Mouse (Mus musculus) forebrain, postnatal 0 days (tissue): Measurements from ENCODE around the gene Card10. TPM values are rescaled to one million over a fixed set of nuclear protein-coding genes. Genes with fewer than 3 reads are reported as not detected.
A peak's percentile ranks its signal among the peaks of the same experiment; 100 is the strongest.

Experiments
- ATAC-seq: fragments of 200-750 bp; cut with Nextera tagmentation; 2 replicates; pipeline ENCODE4 v1.8.0; 2017; ENCODE audit warnings: mild to moderate bottlenecking, moderate library complexity
- DNase-seq: peaks from one replicate; pipeline ENCODE4 v3.0.0-alpha.2; 2015
- H3K27ac ChIP-seq: fragments of 300-500 bp; sonication (generic); 2 replicates; pipeline ENCODE4 v1.5.1; 2014; ENCODE audit warnings: low read depth, mild to moderate bottlenecking, antibody characterized with exemption, low read length, moderate library complexity, mixed read lengths
- H3K27me3 ChIP-seq: fragments of 300-500 bp; sonication (generic); 2 replicates; pipeline ENCODE4 v1.6.1; 2014; ENCODE audit warnings: mild to moderate bottlenecking, low read length, mixed read lengths; ENCODE audit not compliant: insufficient read depth
- H3K36me3 ChIP-seq: fragments of 300-500 bp; sonication (generic); 2 replicates; pipeline ENCODE4 v1.6.1; 2014; ENCODE audit warnings: mild to moderate bottlenecking, moderate library complexity; ENCODE audit not compliant: insufficient read depth
- H3K4me1 ChIP-seq: fragments of 300-500 bp; sonication (generic); 2 replicates; pipeline ENCODE4 v1.6.1; 2014; ENCODE audit warnings: antibody characterized with exemption; ENCODE audit not compliant: insufficient read depth
- H3K4me2 ChIP-seq: fragments of 300-500 bp; sonication (generic); 2 replicates; pipeline ENCODE4 v1.6.1; 2014; ENCODE audit warnings: low read depth, mild to moderate bottlenecking, moderate library complexity
- H3K4me3 ChIP-seq: fragments of 300-500 bp; sonication (generic); 2 replicates; pipeline ENCODE4 v1.5.1; 2014; ENCODE audit warnings: low read depth, low read length, mixed read lengths
- H3K9ac ChIP-seq: fragments of 300-500 bp; sonication (generic); 2 replicates; pipeline ENCODE4 v1.6.1; 2014; ENCODE audit warnings: mild to moderate bottlenecking
- H3K9me3 ChIP-seq: fragments of 300-500 bp; sonication (generic); 2 replicates; pipeline ENCODE4 v1.6.1; 2016; ENCODE audit warnings: low read length
- CTCF ChIP-seq: sonication (generic); IDR thresholded peaks from 2 replicates; pipeline ENCODE4 v1.5.1; 2016; ENCODE audit warnings: antibody characterized with exemption, control low read depth, low read depth
- WGBS: fragments of 180-500 bp; shearing (Covaris S2); extraction: QIAGEN DNeasy Blood & Tissue Kit; methylation state at CpG from one replicate; pipeline ENCODE4 v1.1.7; 2014; 5-methylcytosine and 5-hydroxymethylcytosine counted together
- polyA plus RNA-seq: library from polyadenylated mRNA; unstranded; fragments of >200 nt; fragmentation: Nextera tagmentation; extraction: Ambion mirVana; gene quantifications from 2 replicates; pipeline ENCODE4 v1.2.1, GENCODE M21; 2015
- total RNA-seq: library from RNA; depleted of rRNA; stranded (reverse); fragments of >200 nt; gene quantifications from 2 replicates; pipeline ENCODE4 v1.2.3, GENCODE M21; 2014

The Card10 gene
- total and polyA plus RNA-seq, 2 experiments from 2014 or later = 0.57 to 1.7 TPM

DNA sequence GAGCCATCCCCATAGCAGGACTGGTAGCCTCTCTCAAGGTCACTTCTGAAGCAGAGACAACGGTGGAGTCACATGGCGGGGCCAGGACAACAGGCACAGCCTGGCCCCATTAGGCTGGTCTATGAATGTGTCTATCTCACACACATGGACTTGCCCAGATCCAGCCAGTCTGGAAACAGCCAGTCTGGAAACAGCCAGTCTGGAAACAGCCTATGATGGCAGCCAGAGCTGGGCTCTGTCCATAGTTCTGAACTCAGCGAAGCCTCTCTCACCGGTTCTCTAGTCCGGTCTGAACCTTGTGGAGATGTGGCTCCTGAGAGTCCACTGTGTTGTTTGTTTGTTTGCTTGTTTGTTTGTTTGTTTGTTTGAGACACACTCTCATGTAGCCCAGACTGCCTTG is 53.0 kb downstream of the Card10 start:
- ATAC-seq (no peak), DNase-seq (no peak)
- Histone ChIP-seq H3K4me3 (no peak overlapping the region), H3K4me2 (no peak overlapping the region), H3K27ac (no peak overlapping the region), H3K9ac (no peak overlapping the region), H3K9me3 (no peaks in the 10 kb centered on the region), H3K4me1 (no peaks in the 10 kb centered on the region), H3K27me3 (no peaks in the 10 kb centered on the region), H3K36me3 (no peaks in the 10 kb centered on the region)
- no peak for TF ChIP-seq CTCF
- whole genome bisulfite sequencing = 60% methylated on average over 5 of the region's 5 CpGs

DNA sequence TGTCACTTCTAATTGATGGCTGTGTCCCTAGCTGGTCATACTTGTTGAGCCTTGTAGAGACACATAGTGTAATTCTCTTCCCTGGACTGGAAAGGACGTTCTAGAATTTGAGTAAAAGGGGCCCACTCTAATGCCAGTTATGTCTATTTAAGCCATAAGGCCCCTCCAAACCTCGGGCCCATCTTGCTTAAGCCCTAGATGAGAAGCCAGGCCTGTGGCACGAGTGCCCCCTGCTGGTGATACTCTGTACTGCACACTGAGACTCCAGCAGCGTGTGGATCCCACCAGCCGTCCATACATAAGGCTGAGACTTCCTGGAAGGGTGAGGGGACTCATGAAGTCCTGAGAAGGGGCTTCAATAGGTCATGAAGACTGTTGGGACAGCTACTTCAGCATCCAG is 58.6 kb downstream of the Card10 start:
- 4% methylated on average over 5 of the region's 5 CpGs for WGBS
- Histone ChIP-seq H3K9me3 (no peaks in the 10 kb centered on the region), H3K4me3 (no peak overlapping the region), H3K4me1 (no peaks in the 10 kb centered on the region), H3K27ac (peak overlapping the region; percentile 9; the same call in 1 of the 2 replicates), H3K4me2 (no peak overlapping the region), H3K27me3 (no peaks in the 10 kb centered on the region), H3K9ac (no peak overlapping the region), H3K36me3 (no peaks in the 10 kb centered on the region)
- peak; percentile 95 for DNase-seq
- TF ChIP-seq CTCF = peak; percentile 100
- peak; percentile 81 for ATAC-seq

- TF ChIP-seq CTCF = no peak
- WGBS = 87% methylated on average over 10 of the region's 10 CpGs
- Histone ChIP-seq H3K27ac (no peak overlapping the region), H3K36me3 (no peaks in the 10 kb centered on the region), H3K4me3 (no peak overlapping the region), H3K4me2 (no peak overlapping the region), H3K9me3 (no peaks in the 10 kb centered on the region), H3K9ac (no peak overlapping the region), H3K4me1 (no peaks in the 10 kb centered on the region), H3K27me3 (no peaks in the 10 kb centered on the region)
- ATAC-seq (no peak), DNase-seq (no peak)
Observed at GRCm38 (mm10) chr15:78742831-78743230, 60.0 kb downstream of the Card10 start.

DNA sequence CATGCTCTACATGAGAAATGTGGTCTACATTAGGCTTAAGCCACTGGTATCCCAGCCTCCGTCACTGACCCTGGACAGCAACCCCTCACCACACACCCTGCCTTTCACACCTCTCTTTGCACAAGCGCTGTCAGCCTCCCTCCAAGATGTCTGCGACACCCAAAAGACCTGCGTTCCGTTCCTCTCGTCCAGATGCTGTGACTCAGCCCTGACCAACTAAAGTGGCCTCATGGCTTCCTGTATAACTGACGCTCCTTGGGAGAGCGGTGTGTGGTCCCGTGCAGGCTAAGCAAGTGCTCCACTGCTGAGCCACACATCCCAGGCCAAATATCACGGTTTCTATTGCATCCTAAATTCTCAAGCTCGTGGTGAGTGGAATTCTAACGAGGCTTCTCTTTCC is 62.2 kb downstream of the Card10 start:
- no peaks in the 10 kb centered on the region for H3K36me3 ChIP-seq
- no peaks in the 10 kb centered on the region for H3K27me3 ChIP-seq
- no peak overlapping the region for H3K4me2 ChIP-seq
- H3K27ac ChIP-seq = no peak overlapping the region
- WGBS = 69% methylated on average over 12 of the region's 12 CpGs
- H3K4me1 ChIP-seq = peaks cover 9% of the 10 kb centered on the region
- H3K9ac ChIP-seq = no peak overlapping the region
- H3K4me3 ChIP-seq = no peak overlapping the region
- no peak for DNase-seq
- no peak for TF ChIP-seq CTCF
- no peak for ATAC-seq
- H3K9me3 ChIP-seq = no peaks in the 10 kb centered on the region

GRCm38 (mm10) chr15:78737146-78737545 is 65.7 kb downstream of the Card10 start:
- WGBS = 61% methylated on average over 6 of the region's 6 CpGs
- no peak overlapping the region for H3K4me3 ChIP-seq
- peak overlapping the region; percentile 74 for H3K27ac ChIP-seq
- H3K27me3 ChIP-seq = no peaks in the 10 kb centered on the region
- TF ChIP-seq CTCF = no peak
- H3K9ac ChIP-seq = no peak overlapping the region
- peaks cover 16% of the 10 kb centered on the region for H3K4me1 ChIP-seq
- no peak for ATAC-seq
- H3K4me2 ChIP-seq = no peak overlapping the region
- H3K36me3 ChIP-seq = no peaks in the 10 kb centered on the region
- DNase-seq = no peak
- no peaks in the 10 kb centered on the region for H3K9me3 ChIP-seq

- no peaks in the 10 kb centered on the region for H3K36me3 ChIP-seq
- no peaks in the 10 kb centered on the region for H3K9me3 ChIP-seq
- peak overlapping the region; percentile 86 for H3K27ac ChIP-seq
- WGBS = 18% methylated on average over 7 of the region's 7 CpGs
- no peak overlapping the region for H3K4me2 ChIP-seq
- no peaks in the 10 kb centered on the region for H3K27me3 ChIP-seq
- ATAC-seq = peak; percentile 64
- peak; percentile 67 for DNase-seq
- no peak overlapping the region for H3K9ac ChIP-seq
- peaks cover 16% of the 10 kb centered on the region for H3K4me1 ChIP-seq
- H3K4me3 ChIP-seq = no peak overlapping the region
- TF ChIP-seq CTCF = no peak
Observed at GRCm38 (mm10) chr15:78736681-78737100, 66.2 kb downstream of the Card10 start.

- peak; percentile 21 for ATAC-seq
- peak overlapping the region; percentile 22; the same call in 1 of the 2 replicates for H3K9ac ChIP-seq
- 31% methylated on average over 3 of the region's 3 CpGs for WGBS
Observed at GRCm38 (mm10) chr15:78736181-78736579, 66.7 kb downstream of the Card10 start.

More at GRCm38 (mm10) chr15:78736181-78736579, 66.7 kb downstream of the Card10 start:
- Histone ChIP-seq H3K4me3 (no peak overlapping the region), H3K4me2 (0 out of 2 replicates have a peak overlapping the region, but pooled peaks have one; percentile 6), H3K36me3 (no peaks in the 10 kb centered on the region), H3K9me3 (no peaks in the 10 kb centered on the region), H3K4me1 (peaks cover 16% of the 10 kb centered on the region), H3K27ac (peak overlapping the region; percentile 86), H3K27me3 (no peaks in the 10 kb centered on the region)
- TF ChIP-seq CTCF = no peak
- DNase-seq = no peak
